Mouse (Mus musculus): ENCODE measurements at regions not wholly inside any gene's neighbourhood (a gene's known extent, or its start where the extent isn't known, plus 50 kb on each side); places are given as distances from the start of the nearest gene placed in this dataset.
A peak's percentile ranks its signal among the peaks of the same experiment; 100 is the strongest.

- no peak overlapping the region for H3K4me2 ChIP-seq (ENCODE audit: low read length)
- H3K9me3 ChIP-seq (ENCODE audit: control insufficient read depth, low read length): no peaks in the 10 kb centered on the region
- WGBS: 93% methylated on average over 3 of the region's 3 CpGs
- no peak for ATAC-seq
- H3K9ac ChIP-seq (replicated peaks; ENCODE audit: low read depth, low read length): no peak overlapping the region
- H3K27me3 ChIP-seq (replicated peaks; ENCODE audit: control insufficient read depth, insufficient read depth, low read length): no peaks in the 10 kb centered on the region
- no peak overlapping the region for H3K27ac ChIP-seq (ENCODE audit: low read length)
- no peak overlapping the region for H3K4me3 ChIP-seq (replicated peaks; ENCODE audit: low read length)
- H3K36me3 ChIP-seq (ENCODE audit: control insufficient read depth, insufficient read depth): no peaks in the 10 kb centered on the region
- H3K4me1 ChIP-seq (replicated peaks; ENCODE audit: control insufficient read depth, insufficient read depth, low read length): no peaks in the 10 kb centered on the region
These were observed 72.4 kb downstream of the Nupl2 start for GRCm38 (mm10) chr5:24237201-24237600.

GRCm38 (mm10) chr5:24239006-24239405 is 74.2 kb downstream of the Nupl2 start:
- Histone ChIP-seq H3K9me3 (ENCODE audit: control insufficient read depth, low read length) (no peaks in the 10 kb centered on the region), H3K4me3 (replicated peaks; ENCODE audit: low read length) (no peak overlapping the region), H3K4me2 (ENCODE audit: low read length) (no peak overlapping the region), H3K9ac (replicated peaks; ENCODE audit: low read depth, low read length) (no peak overlapping the region), H3K27ac (ENCODE audit: low read length) (no peak overlapping the region), H3K36me3 (ENCODE audit: control insufficient read depth, insufficient read depth) (no peaks in the 10 kb centered on the region), H3K4me1 (replicated peaks; ENCODE audit: control insufficient read depth, insufficient read depth, low read length) (no peaks in the 10 kb centered on the region), H3K27me3 (replicated peaks; ENCODE audit: control insufficient read depth, insufficient read depth, low read length) (no peaks in the 10 kb centered on the region)
- 73% methylated on average over 2 of the region's 2 CpGs for WGBS
- ATAC-seq: no peak

- no peaks in the 10 kb centered on the region for H3K27me3 ChIP-seq (replicated peaks; ENCODE audit: control insufficient read depth, insufficient read depth, low read length)
- 79% methylated on average over 6 of the region's 6 CpGs for WGBS
- H3K4me3 ChIP-seq (replicated peaks; ENCODE audit: low read length): no peak overlapping the region
- no peak overlapping the region for H3K9ac ChIP-seq (replicated peaks; ENCODE audit: low read depth, low read length)
- H3K36me3 ChIP-seq (ENCODE audit: control insufficient read depth, insufficient read depth): no peaks in the 10 kb centered on the region
- ATAC-seq: no peak
- no peaks in the 10 kb centered on the region for H3K9me3 ChIP-seq (ENCODE audit: control insufficient read depth, low read length)
- H3K27ac ChIP-seq (ENCODE audit: low read length): no peak overlapping the region
- no peaks in the 10 kb centered on the region for H3K4me1 ChIP-seq (replicated peaks; ENCODE audit: control insufficient read depth, insufficient read depth, low read length)
- H3K4me2 ChIP-seq (ENCODE audit: low read length): no peak overlapping the region
These were observed 79.4 kb downstream of the Nupl2 start for GRCm38 (mm10) chr5:24244211-24244610.

GRCm38 (mm10) chr5:24255421-24255820 is 90.7 kb downstream of the Nupl2 start:
- WGBS: 78% methylated on average over 5 of the region's 5 CpGs
- H3K27me3 ChIP-seq (replicated peaks; ENCODE audit: control insufficient read depth, insufficient read depth, low read length): no peaks in the 10 kb centered on the region
- H3K9ac ChIP-seq (replicated peaks; ENCODE audit: low read depth, low read length): no peak overlapping the region
- H3K4me3 ChIP-seq (replicated peaks; ENCODE audit: low read length): no peak overlapping the region
- ATAC-seq: no peak
- H3K4me2 ChIP-seq (ENCODE audit: low read length): no peak overlapping the region
- H3K9me3 ChIP-seq (ENCODE audit: control insufficient read depth, low read length): peaks cover 4% of the 10 kb centered on the region; the same call in 1 of the 2 replicates
- no peaks in the 10 kb centered on the region for H3K36me3 ChIP-seq (ENCODE audit: control insufficient read depth, insufficient read depth)
- no peak overlapping the region for H3K27ac ChIP-seq (ENCODE audit: low read length)
- H3K4me1 ChIP-seq (replicated peaks; ENCODE audit: control insufficient read depth, insufficient read depth, low read length): no peaks in the 10 kb centered on the region

- H3K27ac ChIP-seq (ENCODE audit: low read length): no peak overlapping the region
- WGBS: 11% methylated on average over 7 of the region's 7 CpGs
- ATAC-seq: peak; percentile 68
- H3K9me3 ChIP-seq (ENCODE audit: control insufficient read depth, low read length): peaks cover 4% of the 10 kb centered on the region; the same call in 1 of the 2 replicates
- H3K4me3 ChIP-seq (replicated peaks; ENCODE audit: low read length): no peak overlapping the region
- H3K4me1 ChIP-seq (replicated peaks; ENCODE audit: control insufficient read depth, insufficient read depth, low read length): no peaks in the 10 kb centered on the region
- H3K36me3 ChIP-seq (ENCODE audit: control insufficient read depth, insufficient read depth): no peaks in the 10 kb centered on the region
- no peak overlapping the region for H3K9ac ChIP-seq (replicated peaks; ENCODE audit: low read depth, low read length)
- H3K4me2 ChIP-seq (ENCODE audit: low read length): no peak overlapping the region
- H3K27me3 ChIP-seq (replicated peaks; ENCODE audit: control insufficient read depth, insufficient read depth, low read length): no peaks in the 10 kb centered on the region
These were observed 90.3 kb downstream of the Kcnh2 start for GRCm38 (mm10) chr5:24261098-24261497.

GRCm38 (mm10) chr5:24262146-24262545 is 89.3 kb downstream of the Kcnh2 start:
- ATAC-seq: no peak
- Histone ChIP-seq H3K9me3 (ENCODE audit: control insufficient read depth, low read length) (peaks cover 4% of the 10 kb centered on the region; the same call in 1 of the 2 replicates), H3K4me2 (ENCODE audit: low read length) (no peak overlapping the region; the same call in 1 of the 2 replicates), H3K9ac (replicated peaks; ENCODE audit: low read depth, low read length) (no peak overlapping the region), H3K4me1 (replicated peaks; ENCODE audit: control insufficient read depth, insufficient read depth, low read length) (no peaks in the 10 kb centered on the region), H3K27me3 (replicated peaks; ENCODE audit: control insufficient read depth, insufficient read depth, low read length) (no peaks in the 10 kb centered on the region), H3K27ac (ENCODE audit: low read length) (no peak overlapping the region), H3K4me3 (replicated peaks; ENCODE audit: low read length) (no peak overlapping the region), H3K36me3 (ENCODE audit: control insufficient read depth, insufficient read depth) (no peaks in the 10 kb centered on the region)
- WGBS: 6% methylated on average over 11 of the region's 11 CpGs

- WGBS: 75% methylated on average over 4 of the region's 4 CpGs
These were observed 87.3 kb downstream of the Kcnh2 start for GRCm38 (mm10) chr5:24264151-24264550.

GRCm38 (mm10) chr5:24265431-24265830 is 86.0 kb downstream of the Kcnh2 start:
- H3K27ac ChIP-seq (ENCODE audit: low read length): no peak overlapping the region
- no peak for ATAC-seq
- no peaks in the 10 kb centered on the region for H3K4me1 ChIP-seq (replicated peaks; ENCODE audit: control insufficient read depth, insufficient read depth, low read length)
- no peak overlapping the region for H3K4me3 ChIP-seq (replicated peaks; ENCODE audit: low read length)
- no peaks in the 10 kb centered on the region for H3K36me3 ChIP-seq (ENCODE audit: control insufficient read depth, insufficient read depth)
- H3K27me3 ChIP-seq (replicated peaks; ENCODE audit: control insufficient read depth, insufficient read depth, low read length): no peaks in the 10 kb centered on the region
- H3K9me3 ChIP-seq (ENCODE audit: control insufficient read depth, low read length): no peaks in the 10 kb centered on the region
- H3K9ac ChIP-seq (replicated peaks; ENCODE audit: low read depth, low read length): no peak overlapping the region
- WGBS: 95% methylated on average over 3 of the region's 3 CpGs
- H3K4me2 ChIP-seq (ENCODE audit: low read length): no peak overlapping the region

More at GRCm38 (mm10) chr5:24264151-24264550, 87.3 kb downstream of the Kcnh2 start:
- H3K4me1 ChIP-seq (replicated peaks; ENCODE audit: control insufficient read depth, insufficient read depth, low read length): no peaks in the 10 kb centered on the region
- H3K9ac ChIP-seq (replicated peaks; ENCODE audit: low read depth, low read length): no peak overlapping the region
- H3K27me3 ChIP-seq (replicated peaks; ENCODE audit: control insufficient read depth, insufficient read depth, low read length): no peaks in the 10 kb centered on the region
- H3K27ac ChIP-seq (ENCODE audit: low read length): no peak overlapping the region
- H3K4me2 ChIP-seq (ENCODE audit: low read length): no peak overlapping the region
- ATAC-seq: no peak
- H3K36me3 ChIP-seq (ENCODE audit: control insufficient read depth, insufficient read depth): no peaks in the 10 kb centered on the region
- no peak overlapping the region for H3K4me3 ChIP-seq (replicated peaks; ENCODE audit: low read length)
- no peaks in the 10 kb centered on the region for H3K9me3 ChIP-seq (ENCODE audit: control insufficient read depth, low read length)

GRCm38 (mm10) chr5:24266344-24267295 is 84.8 kb downstream of the Kcnh2 start:
- no peak overlapping the region for H3K4me3 ChIP-seq (replicated peaks; ENCODE audit: low read length)
- ATAC-seq: peak; percentile 86
- 16% methylated on average over 16 of the region's 16 CpGs for WGBS
- no peaks in the 10 kb centered on the region for H3K9me3 ChIP-seq (ENCODE audit: control insufficient read depth, low read length)
- no peak overlapping the region for H3K9ac ChIP-seq (replicated peaks; ENCODE audit: low read depth, low read length)
- H3K4me1 ChIP-seq (replicated peaks; ENCODE audit: control insufficient read depth, insufficient read depth, low read length): no peaks in the 10 kb centered on the region
- H3K27ac ChIP-seq (ENCODE audit: low read length): no peak overlapping the region
- no peaks in the 10 kb centered on the region for H3K27me3 ChIP-seq (replicated peaks; ENCODE audit: control insufficient read depth, insufficient read depth, low read length)
- peak overlapping the region; percentile 36 for H3K4me2 ChIP-seq (ENCODE audit: low read length)
- H3K36me3 ChIP-seq (ENCODE audit: control insufficient read depth, insufficient read depth): no peaks in the 10 kb centered on the region
